ENCODE assay signal across 8 mouse cellular contexts in genomic region chr10:80227877-80228775, GRCm38 (mm10). TPM values are rescaled to one million over a fixed set of nuclear protein-coding genes. Genes with fewer than 3 reads are reported as not detected.
A peak's percentile ranks its signal among the peaks of the same experiment; 100 is the strongest.
DNase-seq lines count a peak whose midpoint lies in the region; ATAC-seq and TF ChIP-seq lines count a peak whose summit lies in the region.

No protein-coding gene starts in this region.

- no peaks in the 10 kb centered on the region for H3K9me3 ChIP-seq in intestine, embryonic 16.5 days (ENCODE audit: control insufficient read depth, low read length)
- H3K9me3 ChIP-seq in lung, embryonic 16.5 days (ENCODE audit: control insufficient read depth, low read length) = no peaks in the 10 kb centered on the region

- TF ChIP-seq CTCF in left cerebral cortex, adult 2 months (IDR thresholded peaks at IDR 0.05) = no peak
- no peak for TF ChIP-seq CTCF in cortical plate, adult 2 months (IDR thresholded peaks at IDR 0.05; ENCODE audit: extremely low read depth, insufficient read depth, low read length)

- no peak for DNase-seq in left cerebral cortex, adult 2 months (ENCODE audit: extremely low spot score in 1 of 2, low spot score in 2 of 2)
- no peak for DNase-seq in left cerebral cortex, postnatal 14 days (ENCODE audit: low spot score in 2 of 2)
- DNase-seq in urinary bladder, postnatal 25 days (ENCODE audit: low spot score) = no peak
- no peak for DNase-seq in layer of hippocampus, adult 9-11 months
- DNase-seq in frontal cortex, adult 2 months (ENCODE audit: extremely low spot score in 1 of 2, low spot score in 1 of 2) = no peak

- H3K27me3 ChIP-seq in intestine, embryonic 16.5 days (replicated peaks; ENCODE audit: control insufficient read depth, insufficient read depth, low read length) = no peaks in the 10 kb centered on the region
- no peaks in the 10 kb centered on the region for H3K27me3 ChIP-seq in lung, embryonic 16.5 days (ENCODE audit: control insufficient read depth, insufficient read depth, low read depth, low read length)

- H3K4me2 ChIP-seq in intestine, embryonic 16.5 days (ENCODE audit: low read depth, low read length) = peak overlapping the region; percentile 73
- peak overlapping the region; percentile 94 for H3K4me2 ChIP-seq in lung, embryonic 16.5 days (ENCODE audit: low read depth, low read length)

- 40% methylated on average over 15 of the region's 15 CpGs for WGBS in intestine, embryonic 16.5 days
- 32% methylated on average over 15 of the region's 15 CpGs for WGBS in lung, embryonic 16.5 days

- intact Hi-C loops in left cerebral cortex, adult 2 months (cut with DNase I) = loop anchor here (2.0 kb wide), 1 partner anchor 17 kb away; no protein-coding TSS in a partner anchor
- intact Hi-C loops in left cerebral cortex, postnatal 14 days (cut with DNase I) = no loop called here

- peak overlapping the region; percentile 96 for H3K27ac ChIP-seq in left cerebral cortex, adult 2 months
- no peak overlapping the region for H3K27ac ChIP-seq in cortical plate, adult 2 months (ENCODE audit: insufficient read depth, low read length)
- peak overlapping the region; percentile 90 for H3K27ac ChIP-seq in intestine, embryonic 16.5 days (ENCODE audit: low read length)
- peak overlapping the region; percentile 92; the same call in 1 of the 2 replicates for H3K27ac ChIP-seq in lung, embryonic 16.5 days (ENCODE audit: low read length)

- no peak for TF ChIP-seq POLR2A in cortical plate, adult 2 months (IDR thresholded peaks at IDR 0.05; ENCODE audit: extremely low read depth, insufficient read depth, low read length)

- peaks cover 8% of the 10 kb centered on the region for H3K36me3 ChIP-seq in intestine, embryonic 16.5 days (ENCODE audit: control insufficient read depth, insufficient read depth, low read length)
- peaks cover 26% of the 10 kb centered on the region for H3K36me3 ChIP-seq in lung, embryonic 16.5 days (ENCODE audit: control insufficient read depth, insufficient read depth, low read length)

- ATAC-seq in intestine, embryonic 16.5 days = no peak
- no peak for ATAC-seq in lung, embryonic 16.5 days (ENCODE audit: low read depth)

- peak overlapping the region; percentile 84 for H3K4me3 ChIP-seq in left cerebral cortex, adult 2 months
- H3K4me3 ChIP-seq in cortical plate, adult 2 months (ENCODE audit: insufficient read depth, low read length) = peak overlapping the region; percentile 80
- H3K4me3 ChIP-seq in intestine, embryonic 16.5 days (ENCODE audit: low read length) = peak overlapping the region; percentile 83
- H3K4me3 ChIP-seq in lung, embryonic 16.5 days (ENCODE audit: low read length) = peak overlapping the region; percentile 87

- peak overlapping the region; percentile 95 for H3K9ac ChIP-seq in intestine, embryonic 16.5 days (ENCODE audit: low read depth, low read length)
- H3K9ac ChIP-seq in lung, embryonic 16.5 days (ENCODE audit: low read length) = peak overlapping the region; percentile 97

- peaks cover 6% of the 10 kb centered on the region; the same call in 1 of the 2 replicates for H3K4me1 ChIP-seq in cortical plate, adult 2 months (ENCODE audit: control insufficient read depth, insufficient read depth, low read length)
- peaks cover 35% of the 10 kb centered on the region for H3K4me1 ChIP-seq in intestine, embryonic 16.5 days (ENCODE audit: control insufficient read depth, insufficient read depth, low read length)
- H3K4me1 ChIP-seq in lung, embryonic 16.5 days (replicated peaks; ENCODE audit: control insufficient read depth, insufficient read depth, low read length) = peaks cover 28% of the 10 kb centered on the region

RNA-seq across cellular contexts. Expression of gene Mum1, which starts 1.9 kb away (rescaled TPM):
- 10 to 100 TPM; 37.8 to 43.3 TPM for total RNA-seq in left cerebral cortex, adult 2 months (2021)
- 10 to 100 TPM; 39.4 to 41.5 TPM for total RNA-seq in left cerebral cortex, postnatal 14 days (2021)
- 36.9 and 37.1 TPM in 2 replicates for polyA plus RNA-seq in cortical plate, adult 2 months (2012; rRNA removed)
- 40.9 and 42.4 TPM in 2 replicates for polyA plus RNA-seq in intestine, embryonic 16.5 days (2015; fragmentation: Nextera tagmentation; extraction: Ambion mirVana)
- polyA plus RNA-seq in lung, embryonic 16.5 days (2015; fragmentation: Nextera tagmentation; extraction: Ambion mirVana) = 66.4 and 68.7 TPM in 2 replicates
- polyA plus RNA-seq in frontal cortex, adult 2 months (2012; rRNA removed) = 32.4 and 37.9 TPM in 2 replicates

RNA-seq across cellular contexts. Expression of gene Ndufs7, which starts 20.8 kb away (rescaled TPM):
- 100 to 1,000 TPM; 194 to 206 TPM for total RNA-seq in left cerebral cortex, adult 2 months (2021)
- 100 to 1,000 TPM; 171 to 187 TPM for total RNA-seq in left cerebral cortex, postnatal 14 days (2021)
- polyA plus RNA-seq in cortical plate, adult 2 months (2012; rRNA removed) = 417 and 424 TPM in 2 replicates
- polyA plus RNA-seq in intestine, embryonic 16.5 days (2015; fragmentation: Nextera tagmentation; extraction: Ambion mirVana) = 604 and 616 TPM in 2 replicates
- 313 and 320 TPM in 2 replicates for polyA plus RNA-seq in lung, embryonic 16.5 days (2015; fragmentation: Nextera tagmentation; extraction: Ambion mirVana)
- 380 and 448 TPM in 2 replicates for polyA plus RNA-seq in frontal cortex, adult 2 months (2012; rRNA removed)

RNA-seq across cellular contexts. Expression of gene Gamt, which starts 32.7 kb away (rescaled TPM):
- total RNA-seq in left cerebral cortex, adult 2 months (2021) = 10 to 100 TPM; 16.6 to 23.3 TPM
- total RNA-seq in left cerebral cortex, postnatal 14 days (2021) = 10 to 100 TPM; 20.7 to 29.7 TPM
- polyA plus RNA-seq in cortical plate, adult 2 months (2012; rRNA removed) = 43.9 and 59.6 TPM in 2 replicates
- 91.0 and 106 TPM in 2 replicates for polyA plus RNA-seq in intestine, embryonic 16.5 days (2015; fragmentation: Nextera tagmentation; extraction: Ambion mirVana)
- 27.5 and 32.8 TPM in 2 replicates for polyA plus RNA-seq in lung, embryonic 16.5 days (2015; fragmentation: Nextera tagmentation; extraction: Ambion mirVana)
- 29.1 and 31.9 TPM in 2 replicates for polyA plus RNA-seq in frontal cortex, adult 2 months (2012; rRNA removed)

RNA-seq across cellular contexts. Expression of gene Dazap1, which starts 33.2 kb away (rescaled TPM):
- 10 to 100 TPM; 87.4 to 90.3 TPM for total RNA-seq in left cerebral cortex, adult 2 months (2021)
- total RNA-seq in left cerebral cortex, postnatal 14 days (2021) = 10 to 100 TPM; 84.3 to 84.9 TPM
- 65.4 and 70.8 TPM in 2 replicates for polyA plus RNA-seq in cortical plate, adult 2 months (2012; rRNA removed)
- polyA plus RNA-seq in intestine, embryonic 16.5 days (2015; fragmentation: Nextera tagmentation; extraction: Ambion mirVana) = 36.8 and 37.6 TPM in 2 replicates
- 45.4 and 50.6 TPM in 2 replicates for polyA plus RNA-seq in lung, embryonic 16.5 days (2015; fragmentation: Nextera tagmentation; extraction: Ambion mirVana)
- 76.6 and 86.3 TPM in 2 replicates for polyA plus RNA-seq in frontal cortex, adult 2 months (2012; rRNA removed)

RNA-seq across cellular contexts. Expression of gene Efna2, which starts 48.8 kb away (rescaled TPM):
- total RNA-seq in left cerebral cortex, adult 2 months (2021) = 1 to 10 TPM; 6.8 to 7.2 TPM
- 10 to 100 TPM; 13.9 to 14.3 TPM for total RNA-seq in left cerebral cortex, postnatal 14 days (2021)
- 7.7 and 8.5 TPM in 2 replicates for polyA plus RNA-seq in cortical plate, adult 2 months (2012; rRNA removed)
- polyA plus RNA-seq in intestine, embryonic 16.5 days (2015; fragmentation: Nextera tagmentation; extraction: Ambion mirVana) = 7.4 and 8.1 TPM in 2 replicates
- 11.0 and 12.1 TPM in 2 replicates for polyA plus RNA-seq in lung, embryonic 16.5 days (2015; fragmentation: Nextera tagmentation; extraction: Ambion mirVana)
- polyA plus RNA-seq in frontal cortex, adult 2 months (2012; rRNA removed) = 8.2 and 10.2 TPM in 2 replicates
